Mouse (Mus musculus) v-Abl transformed pro-B cells (cell line): ENCODE data around the gene Slc22a3.

Source experiments
- in situ Hi-C, 2 experiments: fragments of 400-800 bp; cut with MboI; formaldehyde crosslinking; loops; one replicate each; pipeline ENCODE4 v1.15.1; 2025; ENCODE audit not compliant: unreplicated experiment in 2 of 2

Gene Slc22a3

GRCm38 (mm10) chr17:12507654-12508204 is at the start of gene Slc22a3:
Slc22a3 (minus strand) TSS chr17:12507704.
- in situ Hi-C loops: no loop called here

GRCm38 (mm10) chr17:12534353-12535145 is 27.0 kb upstream of the Slc22a3 start:
- in situ Hi-C loops: loop anchor here (10.0 kb wide), 2 partner anchors 270 to 280 kb away; no protein-coding TSS in a partner anchor

GRCm38 (mm10) chr17:12532115-12532514 is 24.6 kb upstream of the Slc22a3 start:
- in situ Hi-C loops: loop anchor here (10.0 kb wide), 2 partner anchors 273 to 283 kb away; no protein-coding TSS in a partner anchor

GRCm38 (mm10) chr17:12530081-12530480 is 22.6 kb upstream of the Slc22a3 start:
- in situ Hi-C loops: loop anchor here (10.0 kb wide), 2 partner anchors 275 to 285 kb away; no protein-coding TSS in a partner anchor

- in situ Hi-C loops: no loop called here
These were observed 22.0 kb upstream of the Slc22a3 start for GRCm38 (mm10) chr17:12529384-12529985.

- in situ Hi-C loops: no loop called here
These were observed 11.6 kb upstream of the Slc22a3 start for GRCm38 (mm10) chr17:12519089-12519488.

- in situ Hi-C loops: no loop called here
These were observed 10.7 kb upstream of the Slc22a3 start for GRCm38 (mm10) chr17:12518194-12518593.

GRCm38 (mm10) chr17:12513997-12514396 is 6.5 kb upstream of the Slc22a3 start:
- in situ Hi-C loops: no loop called here

- in situ Hi-C loops: no loop called here
These were observed 5.8 kb upstream of the Slc22a3 start for GRCm38 (mm10) chr17:12513107-12513923.

- in situ Hi-C loops: no loop called here
These were observed 3.7 kb upstream of the Slc22a3 start for GRCm38 (mm10) chr17:12511193-12511592.

GRCm38 (mm10) chr17:12508376-12508775 is 872 bp upstream of the Slc22a3 start:
- in situ Hi-C loops: no loop called here

GRCm38 (mm10) chr17:12506903-12507563 is 471 bp downstream of the Slc22a3 start:
- in situ Hi-C loops: no loop called here

- in situ Hi-C loops: no loop called here
These were observed 1.8 kb downstream of the Slc22a3 start for GRCm38 (mm10) chr17:12505708-12506107.

- in situ Hi-C loops: no loop called here
These were observed 8.1 kb downstream of the Slc22a3 start for GRCm38 (mm10) chr17:12499426-12499825.

GRCm38 (mm10) chr17:12495558-12495957 is 11.9 kb downstream of the Slc22a3 start:
- in situ Hi-C loops: no loop called here

GRCm38 (mm10) chr17:12491591-12491990 is 15.9 kb downstream of the Slc22a3 start:
- in situ Hi-C loops: no loop called here

GRCm38 (mm10) chr17:12489888-12490287 is 17.6 kb downstream of the Slc22a3 start:
- in situ Hi-C loops: no loop called here

GRCm38 (mm10) chr17:12485657-12486056 is 21.8 kb downstream of the Slc22a3 start:
- in situ Hi-C loops: no loop called here

- in situ Hi-C loops: no loop called here
These were observed 28.1 kb downstream of the Slc22a3 start for GRCm38 (mm10) chr17:12479416-12479815.

GRCm38 (mm10) chr17:12474509-12475083 is 32.9 kb downstream of the Slc22a3 start:
- in situ Hi-C loops: no loop called here
